Mouse (Mus musculus): ENCODE measurements around the gene Gm20831. TPM values are rescaled to one million over a fixed set of nuclear protein-coding genes. Genes with fewer than 3 reads are reported as not detected.
"Not testable (repeated sequence)": the region's sequence is repeated elsewhere in the genome, so short reads cannot be mapped to it uniquely, and the experiment has no call there.

Gm20831 gene
- not detected in 2 replicates for polyA plus RNA-seq (2012)

- TF ChIP-seq GATA1 (IDR thresholded peaks at IDR 0.05; ENCODE audit: low read length), result not testable (repeated sequence)
Observed at GRCm38 (mm10) chrY:17874441-17874840, at the start of gene Gm20831, which contains the start of gene Gm20772. Gene Gm20831 (plus strand): TSS chrY:17874741. Gene Gm20772 (plus strand): TSS chrY:17874741.

GRCm38 (mm10) chrY:17846166-17846565, 28.4 kb upstream of the Gm20831 start, which contains the start of gene Gm21904:
Gene Gm21904 (minus strand): TSS chrY:17846266.
- not testable (repeated sequence) for TF ChIP-seq GATA1 (IDR thresholded peaks at IDR 0.05; ENCODE audit: low read length)

DNA sequence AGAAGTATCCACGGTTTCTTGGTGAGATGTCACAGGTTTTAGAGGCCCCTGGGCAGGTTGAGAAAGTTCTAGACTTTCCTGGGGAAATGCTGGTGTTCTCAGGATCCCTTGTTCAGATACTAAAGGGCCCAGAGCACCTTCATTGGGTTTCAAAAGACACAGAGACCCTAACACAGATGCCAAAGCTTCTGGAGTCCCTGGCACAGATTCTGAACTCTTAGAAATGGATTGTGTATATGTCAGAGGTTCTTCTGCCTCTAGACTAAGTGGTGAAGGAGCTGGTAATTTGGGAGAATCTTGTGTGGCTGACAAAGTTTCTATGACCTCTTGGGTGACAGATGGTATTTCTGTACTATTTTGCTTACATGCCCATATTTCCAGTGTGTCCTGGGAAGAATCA, 62.7 kb downstream of the Gm20831 start, which contains the start of gene Srsy:
Gene Srsy (minus strand): TSS at position 101 of the 400 bp plus-strand sequence.
- not testable (repeated sequence) for TF ChIP-seq GATA1 (IDR thresholded peaks at IDR 0.05; ENCODE audit: low read length)

Other genes with a start within 250 kb of the Gm20831 start
- gene Gm21904, start 28.5 kb upstream of the Gm20831 start, polyA plus RNA-seq (2012), result not detected in 2 replicates
- gene Gm20772, start within 50 bp of the Gm20831 start, polyA plus RNA-seq (2012), result not detected in 2 replicates
- gene Srsy, start 62.6 kb downstream of the Gm20831 start, polyA plus RNA-seq (2012), result not detected in 2 replicates
- gene Gm21764, start 187.1 kb downstream of the Gm20831 start, polyA plus RNA-seq (2012), result not detected in 2 replicates
- gene Ssty1, start 214.4 kb downstream of the Gm20831 start, polyA plus RNA-seq (2012), result not detected in 2 replicates